Mouse (Mus musculus) lung, embryonic 16.5 days (tissue): ENCODE data around the gene Rtel1. TPM values are rescaled to one million over a fixed set of nuclear protein-coding genes. Genes with fewer than 3 reads are reported as not detected.
A peak's percentile ranks its signal among the peaks of the same experiment; 100 is the strongest.

Experiments
- ATAC-seq: fragments of 200-750 bp; cut with Nextera tagmentation; 2 replicates; pipeline ENCODE4 v1.8.0; 2017; ENCODE audit warnings: low read depth, mild to moderate bottlenecking, moderate library complexity
- H3K27ac ChIP-seq: fragments of 300-500 bp; sonication (generic); 2 replicates; pipeline ENCODE4 v1.5.1; 2014; ENCODE audit warnings: mild to moderate bottlenecking, control low read depth, low read length
- H3K27me3 ChIP-seq: fragments of 300-500 bp; sonication (generic); 2 replicates; pipeline ENCODE4 v1.6.1; 2014; ENCODE audit warnings: low read depth, low read length, mixed read lengths; ENCODE audit not compliant: control insufficient read depth, insufficient read depth
- H3K36me3 ChIP-seq: fragments of 300-500 bp; sonication (generic); 2 replicates; pipeline ENCODE4 v1.6.1; 2014; ENCODE audit warnings: low read length; ENCODE audit not compliant: control insufficient read depth, insufficient read depth
- H3K4me1 ChIP-seq: fragments of 300-500 bp; sonication (generic); replicated peaks from 2 replicates; pipeline ENCODE4 v1.6.1; 2014; ENCODE audit warnings: low read length, mixed read lengths; ENCODE audit not compliant: control insufficient read depth, insufficient read depth
- H3K4me2 ChIP-seq: fragments of 300-500 bp; sonication (generic); 2 replicates; pipeline ENCODE4 v1.6.1; 2014; ENCODE audit warnings: low read depth, low read length, control low read depth
- H3K4me3 ChIP-seq: fragments of 300-500 bp; sonication (generic); 2 replicates; pipeline ENCODE4 v1.5.1; 2014; ENCODE audit warnings: mild to moderate bottlenecking, low read length, control low read depth
- H3K9ac ChIP-seq: fragments of 300-500 bp; sonication (generic); 2 replicates; pipeline ENCODE4 v1.6.1; 2014; ENCODE audit warnings: low read length, control low read depth
- H3K9me3 ChIP-seq: fragments of 300-500 bp; sonication (generic); 2 replicates; pipeline ENCODE4 v1.6.1; 2016; ENCODE audit warnings: low read length; ENCODE audit not compliant: control insufficient read depth
- WGBS: fragments of 180-500 bp; shearing (Covaris S2); extraction: QIAGEN DNeasy Blood & Tissue Kit; methylation state at CpG from one replicate; pipeline ENCODE4 v1.1.7; 2014; 5-methylcytosine and 5-hydroxymethylcytosine counted together
- polyA plus RNA-seq: library from polyadenylated mRNA; unstranded; fragments of >200 nt; fragmentation: Nextera tagmentation; extraction: Ambion mirVana; gene quantifications from 2 replicates; pipeline ENCODE4 v1.2.1, GENCODE M21; 2015

Gene Rtel1
- 47.2 and 47.8 TPM in 2 replicates for polyA plus RNA-seq

- H3K9ac ChIP-seq: peak within 1 kb of the TSS; percentile 70
- peak within 1 kb of the TSS; percentile 78 for H3K27ac ChIP-seq
- peak within 1 kb of the TSS; percentile 77 for H3K4me2 ChIP-seq
- H3K36me3 ChIP-seq: peaks cover 23% of the 10 kb centered on the region
- no peaks in the 10 kb centered on the region for H3K9me3 ChIP-seq
- peak; percentile 95 for ATAC-seq
- H3K4me1 ChIP-seq: peaks cover 8% of the 10 kb centered on the region
- peaks cover 6% of the 10 kb centered on the region for H3K27me3 ChIP-seq
- WGBS: 6% methylated on average over 40 of the region's 40 CpGs
- H3K4me3 ChIP-seq: peak within 1 kb of the TSS; percentile 71
These were observed at the start of gene Rtel1 for GRCm38 (mm10) chr2:181319248-181320102. TSS of gene Rtel1 (plus strand) at chr2:181319739.

GRCm38 (mm10) chr2:181272092-181272491 is 47.4 kb upstream of the Rtel1 start:
- ATAC-seq: no peak
- H3K27me3 ChIP-seq: no peaks in the 10 kb centered on the region
- WGBS: 84% methylated on average over 2 of the region's 2 CpGs

GRCm38 (mm10) chr2:181273829-181274228 is 45.7 kb upstream of the Rtel1 start:
- peaks cover 19% of the 10 kb centered on the region for H3K36me3 ChIP-seq
- WGBS: 82% methylated on average over 2 of the region's 2 CpGs

More at GRCm38 (mm10) chr2:181272092-181272491, 47.4 kb upstream of the Rtel1 start:
- Histone ChIP-seq H3K9me3 (no peaks in the 10 kb centered on the region), H3K36me3 (peaks cover 20% of the 10 kb centered on the region), H3K4me3 (no peak overlapping the region), H3K4me1 (no peaks in the 10 kb centered on the region), H3K9ac (no peak overlapping the region), H3K27ac (no peak overlapping the region), H3K4me2 (no peak overlapping the region)

GRCm38 (mm10) chr2:181274639-181275038 is 44.9 kb upstream of the Rtel1 start:
- no peak for ATAC-seq
- Histone ChIP-seq H3K4me3 (no peak overlapping the region), H3K4me1 (no peaks in the 10 kb centered on the region), H3K27ac (no peak overlapping the region), H3K9me3 (no peaks in the 10 kb centered on the region), H3K36me3 (peaks cover 20% of the 10 kb centered on the region), H3K9ac (no peak overlapping the region), H3K27me3 (no peaks in the 10 kb centered on the region), H3K4me2 (no peak overlapping the region)
- 87% methylated on average over 4 of the region's 4 CpGs for WGBS

More at GRCm38 (mm10) chr2:181273829-181274228, 45.7 kb upstream of the Rtel1 start:
- no peak overlapping the region for H3K4me3 ChIP-seq
- H3K4me1 ChIP-seq: no peaks in the 10 kb centered on the region
- no peak for ATAC-seq
- no peak overlapping the region for H3K27ac ChIP-seq
- H3K9ac ChIP-seq: no peak overlapping the region
- H3K27me3 ChIP-seq: no peaks in the 10 kb centered on the region
- H3K4me2 ChIP-seq: no peak overlapping the region
- no peaks in the 10 kb centered on the region for H3K9me3 ChIP-seq

GRCm38 (mm10) chr2:181276766-181277165 is 42.8 kb upstream of the Rtel1 start:
- Histone ChIP-seq H3K4me1 (no peaks in the 10 kb centered on the region), H3K9me3 (no peaks in the 10 kb centered on the region), H3K27ac (no peak overlapping the region), H3K36me3 (peaks cover 15% of the 10 kb centered on the region), H3K27me3 (no peaks in the 10 kb centered on the region), H3K9ac (no peak overlapping the region), H3K4me3 (no peak overlapping the region), H3K4me2 (no peak overlapping the region)
- ATAC-seq: peak; percentile 45
- WGBS: 28% methylated on average over 1 of the region's 1 CpGs

GRCm38 (mm10) chr2:181277866-181278265 is 41.7 kb upstream of the Rtel1 start:
- H3K4me2 ChIP-seq: no peak overlapping the region
- no peaks in the 10 kb centered on the region for H3K4me1 ChIP-seq
- no peaks in the 10 kb centered on the region for H3K27me3 ChIP-seq
- H3K36me3 ChIP-seq: peaks cover 17% of the 10 kb centered on the region
- H3K27ac ChIP-seq: no peak overlapping the region
- no peak overlapping the region for H3K9ac ChIP-seq
- no peak for ATAC-seq
- no peak overlapping the region for H3K4me3 ChIP-seq
- 52% methylated on average over 3 of the region's 3 CpGs for WGBS
- no peaks in the 10 kb centered on the region for H3K9me3 ChIP-seq

GRCm38 (mm10) chr2:181279968-181280367 is 39.6 kb upstream of the Rtel1 start:
- no peaks in the 10 kb centered on the region for H3K4me1 ChIP-seq
- ATAC-seq: no peak
- 90% methylated on average over 1 of the region's 1 CpGs for WGBS
- H3K4me3 ChIP-seq: no peak overlapping the region
- H3K4me2 ChIP-seq: no peak overlapping the region
- H3K9ac ChIP-seq: no peak overlapping the region
- peaks cover 15% of the 10 kb centered on the region for H3K36me3 ChIP-seq
- H3K27me3 ChIP-seq: no peaks in the 10 kb centered on the region
- no peaks in the 10 kb centered on the region for H3K9me3 ChIP-seq
- H3K27ac ChIP-seq: no peak overlapping the region

- no peaks in the 10 kb centered on the region for H3K27me3 ChIP-seq
- WGBS: 45% methylated on average over 6 of the region's 6 CpGs
- peak overlapping the region; percentile 96 for H3K27ac ChIP-seq
- H3K4me3 ChIP-seq: peak overlapping the region; percentile 79
- H3K9ac ChIP-seq: peak overlapping the region; percentile 96
- H3K4me1 ChIP-seq: peaks cover 12% of the 10 kb centered on the region
- H3K9me3 ChIP-seq: no peaks in the 10 kb centered on the region
- ATAC-seq: no peak
- peak overlapping the region; percentile 84 for H3K4me2 ChIP-seq
- peaks cover 5% of the 10 kb centered on the region for H3K36me3 ChIP-seq
These were observed 32.8 kb upstream of the Rtel1 start for GRCm38 (mm10) chr2:181286629-181287337.

GRCm38 (mm10) chr2:181287338-181287957 is 32.1 kb upstream of the Rtel1 start:
- peaks cover 3% of the 10 kb centered on the region for H3K36me3 ChIP-seq
- H3K9me3 ChIP-seq: no peaks in the 10 kb centered on the region
- H3K27me3 ChIP-seq: no peaks in the 10 kb centered on the region
- ATAC-seq: peak; percentile 92
- H3K4me1 ChIP-seq: peaks cover 12% of the 10 kb centered on the region
- H3K9ac ChIP-seq: peak overlapping the region; percentile 96
- 0% methylated on average over 17 of the region's 71 CpGs for WGBS
- peak overlapping the region; percentile 79 for H3K4me3 ChIP-seq
- peak overlapping the region; percentile 96 for H3K27ac ChIP-seq
- peak overlapping the region; percentile 84 for H3K4me2 ChIP-seq
